Mouse (Mus musculus): ENCODE measurements around the gene Irf2bp2. TPM values are rescaled to one million over a fixed set of nuclear protein-coding genes. Genes with fewer than 3 reads are reported as not detected.

Irf2bp2 gene
- 10 to 100 TPM; 63.9 to 71.4 TPM for total RNA-seq (2021)

DNA sequence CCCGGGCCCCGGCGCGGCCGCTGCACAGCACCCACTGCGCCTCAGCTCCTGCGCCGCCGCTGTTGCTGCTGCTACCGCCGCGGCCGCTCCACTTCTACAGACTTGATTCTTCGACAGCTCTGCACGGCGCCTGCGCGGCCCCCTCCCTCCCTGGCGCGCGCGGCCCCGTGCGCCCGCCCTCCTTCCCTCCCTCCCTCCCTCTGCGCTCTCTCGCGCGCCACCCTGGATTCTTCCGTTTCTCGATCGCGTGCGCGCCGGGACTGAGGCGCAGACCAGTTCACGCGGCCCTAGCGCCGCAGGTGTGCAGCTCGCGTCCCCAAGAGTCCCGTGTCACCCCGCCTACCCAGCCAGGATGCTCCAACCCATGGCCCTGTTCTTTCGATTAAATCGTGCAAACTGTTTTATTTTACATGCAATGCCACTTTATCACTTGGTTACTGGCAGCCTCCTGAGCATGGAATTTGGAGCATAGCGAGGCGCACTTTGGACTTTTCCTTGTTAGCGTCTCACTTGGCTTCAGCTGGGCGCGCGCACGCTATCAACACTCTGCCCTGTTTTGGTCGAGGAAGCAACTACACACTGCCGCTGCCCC lies at the start of gene Irf2bp2:
Gene Irf2bp2, minus strand, starts transcription at position 98 of the 592 bp plus-strand sequence.
- peak; percentile 84 for DNase-seq (ENCODE audit: low spot score)
- intact Hi-C loops (cut with DNase I): loop anchor here (1.0 to 5.0 kb wide), 3 partner anchors 142 to 245 kb away; no protein-coding TSS in a partner anchor

DNA sequence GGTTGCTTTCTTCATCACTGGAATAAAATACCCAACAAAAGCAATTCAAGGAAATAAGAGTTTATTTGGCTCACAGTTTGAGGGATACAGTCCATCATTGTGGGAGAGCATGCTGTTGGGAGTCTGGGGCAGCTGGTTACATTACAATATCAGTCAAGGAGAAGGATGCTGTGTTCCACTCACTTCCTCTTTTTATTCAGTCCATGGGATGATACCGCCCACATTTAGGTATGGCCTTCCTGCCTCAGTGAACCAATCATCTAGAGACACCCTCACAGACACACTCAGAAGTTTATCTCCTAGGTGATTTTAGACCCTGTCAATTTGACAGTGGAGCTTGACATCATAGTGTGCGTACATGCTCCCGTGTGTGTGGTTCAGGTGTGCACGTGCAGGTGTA lies 48.9 kb upstream of the Irf2bp2 start:
- DNase-seq (ENCODE audit: low spot score): no peak
- intact Hi-C loops (cut with DNase I): no loop called here

DNA sequence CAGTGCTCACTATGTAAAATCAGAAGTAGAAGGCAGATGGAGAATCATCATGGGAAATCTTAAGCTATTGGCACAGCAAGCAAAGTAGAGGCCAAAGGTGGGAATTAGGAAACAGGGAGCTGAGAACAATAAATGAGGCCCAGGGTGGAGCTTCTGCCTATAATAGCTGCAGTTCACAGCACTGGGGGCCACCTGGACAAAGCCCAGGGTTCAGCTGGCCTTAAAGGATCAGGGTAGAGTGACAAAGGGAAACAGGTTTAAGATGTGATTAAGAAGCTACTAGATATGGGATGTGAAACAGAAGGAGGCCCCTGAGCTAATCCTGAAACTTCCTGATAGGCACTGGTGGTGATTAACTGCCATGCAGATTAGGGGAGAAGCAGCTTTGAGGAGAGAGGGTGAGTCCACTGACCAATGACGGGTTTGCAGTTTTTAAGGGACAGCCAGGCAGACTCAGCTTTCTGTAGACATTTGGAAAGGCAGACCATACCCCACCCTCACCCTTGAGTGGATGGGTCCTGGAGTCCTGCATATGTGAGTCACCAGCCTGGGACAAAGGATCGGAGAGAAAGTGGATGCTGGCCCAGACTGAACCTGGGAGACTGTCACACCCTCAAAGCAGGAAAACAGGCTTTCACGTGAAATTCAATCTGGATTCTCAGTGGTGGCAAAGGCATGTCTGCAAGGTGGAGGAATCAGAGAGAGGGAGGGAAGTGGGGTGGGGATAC lies 47.9 kb upstream of the Irf2bp2 start:
- intact Hi-C loops (cut with DNase I): no loop called here
- no peak for DNase-seq (ENCODE audit: low spot score)

DNA sequence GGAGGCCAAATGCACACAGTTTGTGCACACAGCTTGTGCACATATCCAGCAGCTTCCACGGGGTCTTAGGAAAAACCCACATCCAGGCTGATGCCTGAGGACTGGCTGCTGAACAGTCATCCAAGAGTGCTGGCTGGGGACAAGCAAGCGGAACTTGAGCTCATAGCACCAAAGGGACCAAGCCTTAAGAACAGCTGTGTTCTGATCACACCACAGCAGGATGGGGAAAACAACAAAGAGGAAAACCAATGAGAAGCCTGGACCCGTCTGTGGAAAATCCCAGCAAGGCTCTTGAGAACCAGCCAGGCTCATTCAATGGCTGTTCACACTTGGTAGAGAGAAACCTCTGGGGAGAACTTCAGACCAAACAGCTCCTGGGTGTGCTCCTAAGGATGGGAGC lies 45.4 kb upstream of the Irf2bp2 start:
- DNase-seq (ENCODE audit: low spot score): peak; percentile 69
- intact Hi-C loops (cut with DNase I): no loop called here

DNA sequence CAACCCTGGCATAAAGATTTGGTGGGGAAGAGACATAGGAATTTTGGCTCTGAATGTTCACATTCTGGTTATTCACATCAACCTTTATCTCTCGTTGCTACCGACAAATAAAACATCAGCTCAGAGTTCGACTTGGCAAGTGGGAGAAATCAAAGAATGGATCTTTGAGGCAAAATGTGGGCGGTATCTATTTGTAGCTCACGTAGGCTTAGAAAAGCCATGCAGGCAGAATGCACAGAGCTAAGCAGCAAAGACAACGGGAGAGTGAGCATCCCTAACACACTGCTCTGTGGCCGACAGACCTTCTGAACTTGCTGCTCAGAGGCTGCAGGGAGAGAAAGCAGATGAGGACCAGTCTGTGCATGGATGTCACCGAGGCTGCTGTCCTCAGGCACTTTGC lies 44.2 kb upstream of the Irf2bp2 start:
- intact Hi-C loops (cut with DNase I): no loop called here
- no peak for DNase-seq (ENCODE audit: low spot score)

DNA sequence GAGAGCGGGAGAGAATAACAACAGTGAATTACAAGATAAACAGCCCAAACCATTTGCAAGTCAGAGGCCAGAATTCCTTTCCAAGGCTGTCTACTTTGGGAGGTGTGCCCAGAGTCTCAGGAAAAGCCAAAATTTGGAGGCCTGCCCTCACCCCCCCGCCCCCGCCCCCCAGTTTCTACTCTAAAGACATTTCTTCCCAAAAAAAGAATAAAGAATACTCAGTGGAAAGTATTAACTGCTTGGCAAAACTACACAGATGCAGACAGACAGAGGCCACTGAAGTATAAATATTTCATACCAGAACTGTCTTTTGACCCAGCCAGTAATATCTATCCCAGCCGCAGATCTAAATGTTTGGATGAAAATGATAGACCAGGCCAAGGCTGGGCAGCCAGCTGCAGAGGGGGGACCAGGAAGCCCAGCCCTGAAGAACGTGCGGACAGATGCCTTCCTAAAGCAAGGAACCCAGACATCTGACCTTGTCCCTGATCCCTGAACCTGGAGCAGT lies 40.8 kb upstream of the Irf2bp2 start:
- DNase-seq (ENCODE audit: low spot score): no peak
- intact Hi-C loops (cut with DNase I): no loop called here

DNA sequence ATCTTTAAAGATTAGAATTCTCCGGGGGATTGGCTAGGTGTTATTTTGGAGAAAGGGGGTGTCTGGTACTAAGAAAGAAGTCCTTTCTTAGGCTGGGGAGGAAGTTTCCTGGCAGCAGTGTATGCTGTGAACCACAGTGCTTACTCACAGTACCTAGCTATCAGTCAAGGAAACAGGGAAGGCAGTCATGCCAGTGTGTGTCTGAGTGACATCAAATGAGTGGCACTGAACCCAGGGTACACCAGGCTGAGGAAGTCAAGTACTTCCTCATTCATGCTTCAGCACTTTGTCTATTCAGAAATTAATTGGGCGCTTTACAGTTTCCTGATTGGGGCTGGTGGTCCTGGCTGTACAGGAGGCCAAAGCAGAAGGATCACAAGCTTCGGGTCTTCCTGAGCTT lies 34.8 kb upstream of the Irf2bp2 start:
- DNase-seq (ENCODE audit: low spot score): no peak
- intact Hi-C loops (cut with DNase I): no loop called here

DNA sequence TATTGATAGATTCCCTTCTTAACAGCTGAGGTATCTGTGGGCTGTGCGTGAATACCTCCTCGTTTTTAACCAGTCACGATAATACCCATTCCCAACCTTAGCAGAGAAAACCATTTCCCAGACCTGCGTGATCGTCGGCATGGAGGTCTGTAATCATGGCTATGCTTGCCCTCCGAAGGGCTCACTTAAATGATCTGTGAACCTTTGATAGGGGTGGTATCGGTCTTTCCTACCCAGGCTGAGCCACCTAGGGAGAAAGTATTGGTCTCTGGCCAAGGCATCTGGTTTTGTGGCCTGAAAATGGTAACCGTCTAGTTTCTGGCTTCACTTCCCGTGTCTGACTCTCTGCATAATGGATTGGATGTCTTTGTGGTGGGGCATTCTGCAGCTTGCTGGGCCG lies 32.6 kb upstream of the Irf2bp2 start:
- no peak for DNase-seq (ENCODE audit: low spot score)
- intact Hi-C loops (cut with DNase I): no loop called here

DNA sequence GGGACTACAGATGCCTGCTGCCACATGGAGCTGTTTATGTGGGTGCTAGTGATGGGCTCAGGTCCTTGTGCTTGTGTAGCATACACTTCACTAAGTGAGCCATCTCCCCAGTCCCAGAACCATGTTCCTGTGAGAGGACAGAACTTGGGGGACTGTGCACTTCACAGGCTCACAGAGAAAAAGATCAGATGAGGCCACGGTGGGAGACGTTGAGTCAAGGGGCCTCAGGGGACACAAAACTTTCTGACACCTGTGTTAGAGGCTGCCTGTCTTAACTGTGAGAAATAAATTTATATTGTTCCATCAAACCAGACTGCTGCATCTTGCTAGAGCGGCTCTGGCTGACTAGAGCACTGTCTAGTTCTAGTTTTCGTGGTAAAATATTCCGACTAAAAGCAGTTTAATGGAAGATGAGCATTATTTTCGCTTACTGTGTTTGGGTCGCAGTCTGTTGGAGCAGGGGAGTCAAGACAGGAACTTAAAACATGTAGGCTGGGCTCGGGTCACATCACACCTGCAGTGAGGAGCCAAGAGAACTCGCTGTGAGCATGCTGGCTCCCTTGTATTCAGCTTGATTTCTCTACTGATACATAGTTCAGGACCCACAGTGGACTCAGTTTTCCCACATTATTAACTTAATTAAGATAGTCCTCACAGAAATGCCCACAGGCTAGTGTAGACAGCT lies 28.5 kb upstream of the Irf2bp2 start:
- intact Hi-C loops (cut with DNase I): no loop called here
- DNase-seq (ENCODE audit: low spot score): no peak

DNA sequence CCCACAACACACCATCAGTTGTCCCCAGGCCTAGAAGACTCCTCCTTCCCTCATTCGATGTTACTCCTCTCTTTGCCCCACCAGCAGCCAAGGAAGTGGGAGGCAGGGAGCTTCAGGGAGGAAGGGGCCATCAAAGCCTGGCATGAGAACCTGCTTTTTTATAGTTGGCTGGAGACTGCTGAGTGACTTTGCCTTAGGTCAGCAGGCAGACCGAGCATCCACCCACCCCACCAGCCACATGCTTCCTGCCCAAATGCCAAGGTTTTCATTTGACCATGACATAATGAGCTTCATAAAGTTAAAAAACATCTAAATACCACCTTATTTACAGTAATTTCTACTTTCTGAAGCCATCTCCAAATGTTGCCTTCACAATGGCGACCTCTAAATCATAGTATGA lies 26.9 kb upstream of the Irf2bp2 start:
- intact Hi-C loops (cut with DNase I): no loop called here
- no peak for DNase-seq (ENCODE audit: low spot score)

DNA sequence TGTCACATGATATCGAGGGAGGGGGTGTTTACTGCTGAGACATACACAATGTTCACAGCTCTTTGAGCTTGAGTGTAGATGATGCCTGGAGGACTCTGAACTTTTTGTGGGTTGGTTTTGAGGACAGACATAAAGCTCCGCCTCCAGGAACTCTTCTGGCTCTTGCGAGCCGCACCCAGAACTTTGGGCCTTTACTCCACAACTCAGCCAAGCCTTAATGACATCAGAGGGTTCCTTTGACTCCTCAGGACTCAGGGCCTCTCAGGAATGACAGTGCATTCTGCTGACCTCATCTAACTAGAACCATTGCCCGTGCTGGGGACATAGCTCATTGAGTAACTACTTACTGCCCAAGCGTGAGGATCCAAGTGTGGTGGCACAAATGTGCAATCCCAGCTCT lies 25.7 kb upstream of the Irf2bp2 start:
- intact Hi-C loops (cut with DNase I): no loop called here
- no peak for DNase-seq (ENCODE audit: low spot score)

DNA sequence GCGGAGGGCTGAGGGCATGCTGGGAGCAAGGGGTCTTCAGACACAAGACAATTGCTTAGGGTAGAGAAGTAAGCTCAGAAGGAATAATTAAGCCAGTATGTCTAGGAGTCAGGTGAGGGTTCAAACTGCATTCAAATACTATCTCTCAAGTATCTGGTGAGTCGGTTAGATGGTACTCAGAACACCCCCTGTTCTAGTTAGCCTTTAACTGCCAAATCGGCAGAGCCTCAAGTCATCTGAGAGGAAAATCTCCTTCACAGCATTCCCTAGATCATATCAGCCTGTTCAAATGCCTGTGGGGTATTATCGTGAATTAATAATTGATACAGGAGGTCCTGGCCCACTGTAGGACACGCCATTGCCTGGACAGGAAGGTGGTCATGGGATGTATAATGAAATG lies 23.9 kb upstream of the Irf2bp2 start:
- DNase-seq (ENCODE audit: low spot score): no peak
- intact Hi-C loops (cut with DNase I): no loop called here

DNA sequence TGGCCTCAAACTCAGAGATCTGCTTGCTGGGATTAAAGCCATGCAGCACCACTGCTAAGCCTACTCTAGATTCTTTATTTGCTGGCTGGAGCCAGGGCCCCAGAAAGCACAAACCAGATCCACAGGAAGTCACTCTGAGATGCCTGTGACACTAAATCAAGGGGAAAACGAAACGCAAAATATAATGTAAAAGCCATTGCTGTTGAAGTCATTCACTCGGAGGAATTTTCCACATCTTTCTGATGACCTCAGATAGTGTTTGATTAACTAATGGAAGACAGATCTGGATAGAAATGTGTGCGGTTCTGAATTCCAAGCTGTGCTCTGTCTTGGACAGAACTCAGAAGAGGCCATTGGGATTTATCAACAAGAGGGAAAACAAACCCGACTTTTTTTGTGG lies 22.9 kb upstream of the Irf2bp2 start:
- intact Hi-C loops (cut with DNase I): no loop called here
- DNase-seq (ENCODE audit: low spot score): no peak

DNA sequence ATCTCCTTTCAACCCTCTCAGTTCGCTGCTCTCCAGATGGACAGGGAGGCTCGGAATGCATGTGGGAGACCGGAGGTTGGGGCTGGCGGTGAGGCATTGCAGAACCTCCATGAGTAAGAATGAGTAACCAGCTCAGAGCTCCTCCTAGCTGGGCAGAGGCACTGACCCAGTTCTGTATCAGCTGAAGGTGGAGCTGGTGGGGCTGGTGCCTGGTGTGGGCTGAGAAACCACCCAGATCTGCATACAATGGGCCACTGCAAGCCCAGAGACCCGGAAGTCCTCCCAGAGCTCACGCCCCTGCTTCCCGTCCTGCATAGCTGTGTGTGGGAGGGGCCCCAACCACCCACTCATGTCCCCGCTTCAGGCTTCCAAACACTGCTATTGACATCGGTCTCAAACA lies 22.0 kb upstream of the Irf2bp2 start:
- intact Hi-C loops (cut with DNase I): loop anchor here (1.0 to 2.0 kb wide), 2 partner anchors 19 to 49 kb away; no protein-coding TSS in a partner anchor
- DNase-seq (ENCODE audit: low spot score): peak; percentile 75

DNA sequence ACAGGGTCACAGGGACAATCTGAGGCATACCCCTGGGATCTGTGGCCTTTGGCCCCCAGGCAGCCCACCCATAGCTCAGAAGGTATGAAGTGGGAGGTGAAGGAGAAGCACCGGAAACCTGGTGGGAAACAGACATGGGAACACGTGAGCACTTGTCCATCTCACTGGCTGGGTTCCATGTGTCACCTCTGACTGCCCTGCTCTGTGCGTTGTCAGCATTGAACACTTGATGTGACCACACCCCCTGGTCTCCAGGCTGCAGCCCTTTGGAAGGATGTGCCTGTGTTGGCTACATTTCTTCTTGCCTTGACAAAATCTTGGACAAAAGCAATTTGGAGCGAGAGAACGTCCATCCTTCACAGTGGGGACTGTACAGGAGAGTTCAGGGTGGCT lies 20.9 kb upstream of the Irf2bp2 start:
- intact Hi-C loops (cut with DNase I): loop anchor here (1.0 to 2.0 kb wide), 2 partner anchors 18 to 50 kb away; no protein-coding TSS in a partner anchor
- no peak for DNase-seq (ENCODE audit: low spot score)

DNA sequence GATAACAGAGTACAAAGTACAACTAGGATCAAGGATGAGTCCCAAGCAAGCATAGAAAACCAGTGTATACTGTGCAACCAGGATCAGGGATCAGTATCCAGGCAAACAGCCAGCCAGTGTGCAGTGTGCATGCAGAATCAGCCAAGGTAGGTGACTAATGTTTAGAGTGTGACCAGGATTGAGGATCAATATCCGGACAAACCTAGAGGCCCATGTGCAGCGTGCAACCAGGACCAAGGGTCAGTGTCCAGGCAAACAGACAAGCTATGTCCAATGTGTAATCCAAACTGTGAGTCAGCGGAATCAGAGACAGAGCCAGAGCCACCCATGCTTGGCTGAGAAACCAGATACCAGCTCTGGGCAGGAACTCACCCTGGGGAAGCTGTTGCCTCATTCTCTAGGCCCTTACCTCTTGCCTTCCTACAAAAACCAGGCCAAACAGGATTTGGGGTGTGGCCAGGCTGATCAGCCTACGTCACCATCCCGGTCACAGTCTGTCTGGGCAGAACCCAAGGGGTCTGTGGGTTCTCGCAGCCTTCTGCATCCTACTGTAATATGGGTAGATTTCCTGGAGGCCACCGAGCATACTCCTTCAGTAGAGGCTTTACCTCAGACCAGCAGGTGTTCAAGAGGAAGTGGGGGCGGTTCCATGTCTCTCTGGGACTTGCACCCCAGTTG lies 20.4 kb upstream of the Irf2bp2 start:
- intact Hi-C loops (cut with DNase I): loop anchor here (2.0 kb wide), 1 partner anchor 17 kb away; no protein-coding TSS in a partner anchor
- peak; percentile 65 for DNase-seq (ENCODE audit: low spot score)

DNA sequence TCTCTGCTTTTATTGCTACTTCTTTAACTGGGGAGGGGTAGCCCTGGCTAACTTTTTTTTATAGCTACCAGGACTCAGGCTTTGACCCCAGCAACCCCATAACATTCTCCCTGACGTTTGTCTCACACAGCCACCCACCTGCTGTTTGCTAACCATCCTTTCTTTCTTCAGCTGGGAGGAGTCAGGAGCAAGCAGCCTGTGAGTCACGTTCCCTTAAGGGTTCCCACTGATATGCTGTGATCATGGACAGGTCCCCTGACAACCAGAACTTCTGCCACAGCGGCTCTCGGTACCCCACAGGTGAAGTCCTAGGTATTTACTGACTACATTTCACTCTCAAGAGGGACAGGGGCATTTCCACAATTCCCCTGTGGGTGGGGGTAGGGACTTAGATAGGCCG lies 19.4 kb upstream of the Irf2bp2 start:
- intact Hi-C loops (cut with DNase I): no loop called here
- no peak for DNase-seq (ENCODE audit: low spot score)

DNA sequence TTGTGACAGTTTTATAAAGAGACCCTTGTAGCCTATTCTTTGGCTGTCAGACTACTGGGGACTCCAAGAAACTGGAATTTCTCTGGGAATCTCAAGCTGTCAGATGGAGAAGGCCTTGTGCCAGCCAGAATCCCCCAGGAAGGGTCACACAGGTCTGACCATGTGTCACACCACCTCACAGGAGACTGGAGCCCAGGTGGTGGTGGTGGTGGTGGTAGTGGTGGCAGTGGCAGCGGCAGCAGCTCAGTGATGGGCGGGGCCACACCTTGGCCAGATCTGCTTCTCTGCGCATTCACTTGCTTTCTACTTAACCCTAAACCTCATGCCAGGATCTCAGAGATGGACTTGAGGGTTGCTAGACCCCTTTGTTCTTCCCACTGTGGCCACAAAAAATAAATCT lies 19.0 kb upstream of the Irf2bp2 start:
- DNase-seq (ENCODE audit: low spot score): no peak
- intact Hi-C loops (cut with DNase I): no loop called here

DNA sequence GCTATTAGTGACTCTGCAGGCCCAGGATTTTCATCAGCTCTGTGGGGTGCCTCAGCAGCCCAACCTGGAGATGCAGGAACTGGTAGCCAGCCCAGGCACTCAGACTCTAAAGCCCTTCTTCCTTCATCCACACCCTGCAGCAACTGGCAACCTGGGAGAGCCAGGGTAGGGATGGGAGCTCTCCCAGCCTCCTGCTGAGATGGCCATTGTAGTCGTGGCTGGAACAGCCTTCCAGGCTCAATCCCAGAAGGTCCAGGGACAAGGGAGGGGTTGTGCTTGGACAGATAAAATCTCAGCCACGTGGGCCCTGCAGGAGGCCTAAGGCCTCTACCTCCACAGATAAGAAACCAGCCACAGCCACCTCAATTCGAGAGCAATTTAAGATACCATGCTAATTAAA lies 16.9 kb upstream of the Irf2bp2 start:
- DNase-seq (ENCODE audit: low spot score): no peak
- intact Hi-C loops (cut with DNase I): no loop called here

DNA sequence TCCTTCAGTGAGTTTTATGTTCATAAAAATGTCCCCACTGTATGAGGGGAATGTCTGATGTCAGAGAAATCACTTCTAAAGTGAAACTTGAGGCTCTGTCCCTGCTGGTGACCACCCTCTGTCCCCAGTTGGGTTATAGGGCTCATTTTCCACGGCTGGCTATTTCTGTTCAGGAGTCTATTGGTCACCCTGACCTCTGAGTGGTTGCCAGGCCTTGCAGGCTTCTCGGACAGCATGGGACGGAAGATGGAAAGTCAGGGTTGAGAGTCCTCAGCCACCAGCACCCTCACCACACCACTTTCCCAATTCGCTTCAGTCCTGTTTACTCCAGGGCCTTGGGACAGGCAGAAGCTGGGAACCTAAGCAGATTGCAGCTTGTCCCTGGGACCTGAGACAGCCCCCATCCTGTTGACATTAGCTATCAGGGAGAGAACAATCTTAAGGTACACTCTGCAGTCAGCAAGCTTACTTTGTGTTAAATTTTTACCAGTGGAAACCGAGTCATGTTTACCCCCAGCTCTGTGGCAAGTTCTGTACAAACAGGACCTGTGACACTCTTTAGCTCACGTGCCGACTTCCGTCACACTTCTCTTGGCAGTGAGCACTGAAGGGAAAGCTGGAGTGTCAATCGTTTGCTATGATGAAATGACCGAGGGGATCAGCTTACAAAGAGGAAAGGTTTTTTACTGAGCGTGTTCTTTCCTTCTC lies 15.9 kb upstream of the Irf2bp2 start:
- intact Hi-C loops (cut with DNase I): no loop called here
- DNase-seq (ENCODE audit: low spot score): no peak
